Mouse (Mus musculus): ENCODE measurements around the gene Irf3. TPM values are rescaled to one million over a fixed set of nuclear protein-coding genes. Genes with fewer than 3 reads are reported as not detected.

Irf3 gene
- 59.6 and 63.9 TPM in 2 replicates for polyA plus RNA-seq (2014; fragmentation: Nextera tagmentation; extraction: Ambion mirVana)

GRCm38 (mm10) chr7:44997231-44997939 lies at the start of gene Irf3:
Gene Irf3, plus strand, starts transcription at chr7:44997648.
- ATAC-seq (ENCODE audit: low FRiP score): peak; percentile 92
- WGBS: under 1% methylated on average over 43 of the region's 43 CpGs

GRCm38 (mm10) chr7:44949922-44950321 lies 47.5 kb upstream of the Irf3 start:
- WGBS: 82% methylated on average over 6 of the region's 6 CpGs
- H3K4me1 ChIP-seq (replicated peaks; ENCODE audit: control insufficient read depth, insufficient read depth, low read length): no peaks in the 10 kb centered on the region
- H3K27me3 ChIP-seq (ENCODE audit: control insufficient read depth, insufficient read depth, low read length): peaks cover 20% of the 10 kb centered on the region
- H3K4me2 ChIP-seq (replicated peaks; ENCODE audit: low read depth, low read length): no peak overlapping the region
- H3K9ac ChIP-seq (ENCODE audit: low read depth, low read length): no peak overlapping the region
- no peak for DNase-seq (ENCODE audit: low spot score)
- no peak overlapping the region for H3K27ac ChIP-seq (ENCODE audit: low read depth, low read length)
- ATAC-seq (ENCODE audit: low FRiP score): no peak
- no peak overlapping the region for H3K4me3 ChIP-seq (ENCODE audit: low read depth, low read length)
- no peaks in the 10 kb centered on the region for H3K36me3 ChIP-seq (ENCODE audit: control insufficient read depth, insufficient read depth, low read length)
- H3K9me3 ChIP-seq (ENCODE audit: control insufficient read depth, low read length): no peaks in the 10 kb centered on the region

More at GRCm38 (mm10) chr7:44997231-44997939, at the start of gene Irf3:
- Histone ChIP-seq H3K4me3 (ENCODE audit: low read depth, low read length) (peak within 1 kb of the TSS; percentile 69), H3K36me3 (ENCODE audit: control insufficient read depth, insufficient read depth, low read length) (peaks cover 11% of the 10 kb centered on the region), H3K27ac (ENCODE audit: low read depth, low read length) (peak within 1 kb of the TSS; percentile 65), H3K4me2 (replicated peaks; ENCODE audit: low read depth, low read length) (peak within 1 kb of the TSS; percentile 89), H3K4me1 (replicated peaks; ENCODE audit: control insufficient read depth, insufficient read depth, low read length) (peaks cover 3% of the 10 kb centered on the region), H3K9ac (ENCODE audit: low read depth, low read length) (peak within 1 kb of the TSS; percentile 69), H3K27me3 (ENCODE audit: control insufficient read depth, insufficient read depth, low read length) (no peaks in the 10 kb centered on the region), H3K9me3 (ENCODE audit: control insufficient read depth, low read length) (no peaks in the 10 kb centered on the region)
- peak; percentile 96 for DNase-seq (ENCODE audit: low spot score)

- Histone ChIP-seq H3K4me2 (replicated peaks; ENCODE audit: low read depth, low read length) (peak overlapping the region; percentile 69), H3K9me3 (ENCODE audit: control insufficient read depth, low read length) (no peaks in the 10 kb centered on the region), H3K36me3 (ENCODE audit: control insufficient read depth, insufficient read depth, low read length) (no peaks in the 10 kb centered on the region), H3K27me3 (ENCODE audit: control insufficient read depth, insufficient read depth, low read length) (peaks cover 20% of the 10 kb centered on the region), H3K4me3 (ENCODE audit: low read depth, low read length) (peak overlapping the region; percentile 36; the same call in 1 of the 2 replicates), H3K9ac (ENCODE audit: low read depth, low read length) (no peak overlapping the region), H3K4me1 (replicated peaks; ENCODE audit: control insufficient read depth, insufficient read depth, low read length) (no peaks in the 10 kb centered on the region), H3K27ac (ENCODE audit: low read depth, low read length) (no peak overlapping the region)
- DNase-seq (ENCODE audit: low spot score): peak; percentile 51
- WGBS: 0% methylated on average over 10 of the region's 10 CpGs
- 0 out of 2 replicates have a peak, but pooled peaks have one; percentile 8 for ATAC-seq (ENCODE audit: low FRiP score)
Observed at GRCm38 (mm10) chr7:44951960-44952359, 45.5 kb upstream of the Irf3 start.

- ATAC-seq (ENCODE audit: low FRiP score) (peak; percentile 83), DNase-seq (ENCODE audit: low spot score) (peak; percentile 92)
- Histone ChIP-seq H3K27ac (ENCODE audit: low read depth, low read length) (no peak overlapping the region), H3K9ac (ENCODE audit: low read depth, low read length) (peak overlapping the region; percentile 42), H3K9me3 (ENCODE audit: control insufficient read depth, low read length) (no peaks in the 10 kb centered on the region), H3K36me3 (ENCODE audit: control insufficient read depth, insufficient read depth, low read length) (no peaks in the 10 kb centered on the region), H3K4me1 (replicated peaks; ENCODE audit: control insufficient read depth, insufficient read depth, low read length) (no peaks in the 10 kb centered on the region), H3K4me2 (replicated peaks; ENCODE audit: low read depth, low read length) (peak overlapping the region; percentile 69), H3K27me3 (ENCODE audit: control insufficient read depth, insufficient read depth, low read length) (peaks cover 20% of the 10 kb centered on the region), H3K4me3 (ENCODE audit: low read depth, low read length) (peak overlapping the region; percentile 36)
- WGBS: 6% methylated on average over 24 of the region's 24 CpGs
Observed at GRCm38 (mm10) chr7:44952611-44953306, 44.7 kb upstream of the Irf3 start.

- no peak overlapping the region for H3K4me3 ChIP-seq (ENCODE audit: low read depth, low read length)
- 56% methylated on average over 14 of the region's 14 CpGs for WGBS
- DNase-seq (ENCODE audit: low spot score) (no peak), ATAC-seq (ENCODE audit: low FRiP score) (no peak)
- H3K9ac ChIP-seq (ENCODE audit: low read depth, low read length): no peak overlapping the region
- H3K27me3 ChIP-seq (ENCODE audit: control insufficient read depth, insufficient read depth, low read length): peaks cover 20% of the 10 kb centered on the region
- no peaks in the 10 kb centered on the region for H3K4me1 ChIP-seq (replicated peaks; ENCODE audit: control insufficient read depth, insufficient read depth, low read length)
- no peaks in the 10 kb centered on the region for H3K9me3 ChIP-seq (ENCODE audit: control insufficient read depth, low read length)
- H3K36me3 ChIP-seq (ENCODE audit: control insufficient read depth, insufficient read depth, low read length): no peaks in the 10 kb centered on the region
- no peak overlapping the region for H3K27ac ChIP-seq (ENCODE audit: low read depth, low read length)
- H3K4me2 ChIP-seq (replicated peaks; ENCODE audit: low read depth, low read length): no peak overlapping the region
Observed at GRCm38 (mm10) chr7:44953561-44953960, 43.9 kb upstream of the Irf3 start.

GRCm38 (mm10) chr7:44954091-44954885 lies 43.2 kb upstream of the Irf3 start:
- Histone ChIP-seq H3K27ac (ENCODE audit: low read depth, low read length) (no peak overlapping the region), H3K9ac (ENCODE audit: low read depth, low read length) (no peak overlapping the region), H3K36me3 (ENCODE audit: control insufficient read depth, insufficient read depth, low read length) (no peaks in the 10 kb centered on the region), H3K9me3 (ENCODE audit: control insufficient read depth, low read length) (no peaks in the 10 kb centered on the region), H3K27me3 (ENCODE audit: control insufficient read depth, insufficient read depth, low read length) (peaks cover 20% of the 10 kb centered on the region), H3K4me2 (replicated peaks; ENCODE audit: low read depth, low read length) (no peak overlapping the region), H3K4me3 (ENCODE audit: low read depth, low read length) (no peak overlapping the region), H3K4me1 (replicated peaks; ENCODE audit: control insufficient read depth, insufficient read depth, low read length) (no peaks in the 10 kb centered on the region)
- 81% methylated on average over 12 of the region's 12 CpGs for WGBS
- DNase-seq (ENCODE audit: low spot score): no peak
- no peak for ATAC-seq (ENCODE audit: low FRiP score)

GRCm38 (mm10) chr7:44955628-44956027 lies 41.8 kb upstream of the Irf3 start:
- WGBS: 52% methylated on average over 5 of the region's 5 CpGs

GRCm38 (mm10) chr7:44956266-44956665 lies 41.2 kb upstream of the Irf3 start:
- Histone ChIP-seq H3K27ac (ENCODE audit: low read depth, low read length) (no peak overlapping the region), H3K9ac (ENCODE audit: low read depth, low read length) (no peak overlapping the region), H3K4me2 (replicated peaks; ENCODE audit: low read depth, low read length) (no peak overlapping the region), H3K4me1 (replicated peaks; ENCODE audit: control insufficient read depth, insufficient read depth, low read length) (no peaks in the 10 kb centered on the region), H3K36me3 (ENCODE audit: control insufficient read depth, insufficient read depth, low read length) (no peaks in the 10 kb centered on the region), H3K9me3 (ENCODE audit: control insufficient read depth, low read length) (no peaks in the 10 kb centered on the region), H3K4me3 (ENCODE audit: low read depth, low read length) (no peak overlapping the region), H3K27me3 (ENCODE audit: control insufficient read depth, insufficient read depth, low read length) (peaks cover 7% of the 10 kb centered on the region)
- WGBS: 53% methylated on average over 6 of the region's 6 CpGs
- DNase-seq (ENCODE audit: low spot score) (no peak), ATAC-seq (ENCODE audit: low FRiP score) (no peak)

More at GRCm38 (mm10) chr7:44955628-44956027, 41.8 kb upstream of the Irf3 start:
- H3K4me1 ChIP-seq (replicated peaks; ENCODE audit: control insufficient read depth, insufficient read depth, low read length): no peaks in the 10 kb centered on the region
- H3K9me3 ChIP-seq (ENCODE audit: control insufficient read depth, low read length): no peaks in the 10 kb centered on the region
- ATAC-seq (ENCODE audit: low FRiP score) (no peak), DNase-seq (ENCODE audit: low spot score) (peak; percentile 41)
- no peaks in the 10 kb centered on the region for H3K36me3 ChIP-seq (ENCODE audit: control insufficient read depth, insufficient read depth, low read length)
- H3K9ac ChIP-seq (ENCODE audit: low read depth, low read length): no peak overlapping the region
- H3K27me3 ChIP-seq (ENCODE audit: control insufficient read depth, insufficient read depth, low read length): peaks cover 13% of the 10 kb centered on the region
- H3K4me3 ChIP-seq (ENCODE audit: low read depth, low read length): no peak overlapping the region
- H3K4me2 ChIP-seq (replicated peaks; ENCODE audit: low read depth, low read length): no peak overlapping the region
- no peak overlapping the region for H3K27ac ChIP-seq (ENCODE audit: low read depth, low read length)

Measured in hindbrain, embryonic 11.5 days (tissue).